Mouse (Mus musculus): ENCODE data around the gene Rb1. TPM values are rescaled to one million over a fixed set of nuclear protein-coding genes. Genes with fewer than 3 reads are reported as not detected.

The Rb1 gene
- polyA plus RNA-seq, 1 experiment = 16.2 TPM

GRCm38 (mm10) chr14:73137234-73137633, 188.4 kb downstream of the Rb1 start:
- no peak for TF ChIP-seq GATA1 (IDR thresholded peaks at IDR 0.05; ENCODE audit: low read length)

Other genes with a start within 250 kb of the Rb1 start
- 24.9 and 26.3 TPM in 2 replicates for gene Rcbtb2, start 202.8 kb downstream of the Rb1 start, polyA plus RNA-seq (2012)
- 0.03 and 0.11 TPM in 2 replicates for gene Lpar6, start 87.9 kb downstream of the Rb1 start, polyA plus RNA-seq (2012)
- gene Itm2b, start 59.5 kb upstream of the Rb1 start, polyA plus RNA-seq (2012) = 97.8 and 137 TPM in 2 replicates
- 10.7 and 22.7 TPM in 2 replicates for gene Med4, start 184.2 kb upstream of the Rb1 start, polyA plus RNA-seq (2012)
- 13.6 and 21.3 TPM in 2 replicates for gene Sucla2, start 199.5 kb upstream of the Rb1 start, polyA plus RNA-seq (2012)
- gene Nudt15, start 222.4 kb upstream of the Rb1 start, polyA plus RNA-seq (2012) = 0.40 and 0.64 TPM in 2 replicates